Mouse (Mus musculus): ENCODE data around the gene Abcg4. TPM values are rescaled to one million over a fixed set of nuclear protein-coding genes. Genes with fewer than 3 reads are reported as not detected.

Gene Abcg4
- total and polyA plus RNA-seq, 3 experiments = 0.23 to 1.1 (median 0.72) TPM

DNA sequence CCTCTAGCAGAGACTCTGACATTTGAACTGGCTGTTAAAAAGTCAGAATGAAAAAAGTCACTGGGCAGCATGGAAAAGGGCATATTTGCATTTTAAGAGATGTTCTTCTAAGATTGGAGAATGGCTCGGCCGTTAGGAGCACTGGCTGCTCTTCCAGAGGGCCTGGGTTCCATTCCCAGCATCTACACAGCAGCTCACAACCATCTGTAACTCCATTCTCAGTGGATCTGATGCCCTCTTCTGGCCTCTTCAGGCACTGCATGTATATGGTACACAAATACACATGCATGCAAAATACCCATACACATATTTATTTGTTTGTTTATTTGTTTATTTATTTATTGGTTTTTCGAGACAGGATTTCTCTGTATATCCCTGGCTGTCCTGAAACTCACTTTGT, 19.3 kb downstream of the Abcg4 start:
- Histone ChIP-seq H3K4me1 (ENCODE audit: control insufficient read depth in 1 of 2, insufficient read depth in 2 of 2) (peaks cover 0 to 16% of the 10 kb centered on the region in 2 experiments; a peak in 3 of 4 replicates), H3K27ac (ENCODE audit: insufficient read depth, low read depth) (no peak overlapping the region)
- DNase-seq (ENCODE audit: extremely low read depth) = peak; percentile 45

DNA sequence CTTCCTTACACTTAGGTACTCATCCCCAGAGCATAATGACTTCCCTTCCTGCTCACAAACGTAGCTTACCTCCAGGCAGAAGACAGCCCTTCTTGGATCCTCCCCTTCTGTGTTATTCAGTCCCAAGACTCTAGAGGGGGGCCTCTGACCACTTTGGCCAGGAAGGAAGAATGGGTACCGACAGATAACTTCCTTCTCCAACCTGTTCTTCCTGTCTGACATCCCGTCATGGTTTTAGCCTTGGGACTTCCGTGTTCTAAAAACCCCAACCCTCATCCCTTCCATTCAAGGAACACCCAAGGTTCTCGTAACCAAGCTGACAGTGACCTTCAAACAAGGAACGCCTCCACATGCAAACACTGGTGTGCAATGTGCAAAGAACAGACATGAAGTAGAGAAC, 20.0 kb downstream of the Abcg4 start, which contains the start of gene Nlrx1:
TSS of gene Nlrx1 (minus strand) at position 168 of the 400 bp plus-strand sequence.
- Histone ChIP-seq H3K9me3 (replicated peaks; ENCODE audit: low read length) (no peaks in the 10 kb centered on the region), H3K27me3 (replicated peaks) (no peaks in the 10 kb centered on the region), H3K79me2 (replicated peaks; ENCODE audit: control insufficient read depth, extremely low read depth, insufficient read depth, poor library complexity, severe bottlenecking) (no peaks in the 10 kb centered on the region), H3K4me2 (ENCODE audit: insufficient read depth, low read depth, poor library complexity, severe bottlenecking) (peak within 1 kb of the TSS; percentile 42), H3K27ac (ENCODE audit: insufficient read depth, low read depth) (peak within 1 kb of the TSS; percentile 44; the same call in 1 of the 2 replicates), H3K36me3 (replicated peaks in 1 of 2; ENCODE audit: control insufficient read depth in 1 of 2, insufficient read depth in 1 of 2, low read length in 1 of 2) (peaks cover 8 to 28% of the 10 kb centered on the region in 2 experiments), H3K4me1 (ENCODE audit: control insufficient read depth in 1 of 2, insufficient read depth in 2 of 2) (peaks cover 0 to 16% of the 10 kb centered on the region in 2 experiments; a peak in 3 of 4 replicates), H3K4me3 (replicated peaks in 1 of 3; ENCODE audit: low read depth in 2 of 3, low read length in 2 of 3, poor library complexity in 1 of 3) (peak within 1 kb of the TSS; percentile 76 to 81 (median 79)), H3K9ac (ENCODE audit: insufficient read depth, low read depth) (peak within 1 kb of the TSS; percentile 96)
- TF ChIP-seq MXI1 (IDR thresholded peaks at IDR 0.05; ENCODE audit: low read depth, low read length) (no peak; the same call in 1 of the 2 replicates), RAD21 (IDR thresholded peaks at IDR 0.05; ENCODE audit: low read depth, low read length) (peak; percentile 73), SMC3 (IDR thresholded peaks at IDR 0.05; ENCODE audit: low read depth, low read length) (no peak), NRF1 (IDR thresholded peaks at IDR 0.05; ENCODE audit: low read depth, low read length) (no peak), EP300 (IDR thresholded peaks at IDR 0.05; ENCODE audit: low read length) (no peak), IRF4 (IDR thresholded peaks at IDR 0.05; ENCODE audit: low read depth, low read length) (0 out of 2 replicates have a peak, but pooled peaks have one; percentile 2), ZMIZ1 (IDR thresholded peaks at IDR 0.05; ENCODE audit: low read depth, low read length) (no peak), CTCF (conservative IDR thresholded peaks at IDR 0.05 in 1 of 2, IDR thresholded peaks at IDR 0.05 in 1 of 2; ENCODE audit: low read depth in 2 of 2, low read length in 2 of 2) (peak; percentile 7 to 59; a peak in 3 of 4 replicates), ETS1 (conservative IDR thresholded peaks at IDR 0.05; ENCODE audit: low read depth, low read length) (no peak), MYC (IDR thresholded peaks at IDR 0.05; ENCODE audit: low read depth, low read length) (no peak), NELFE (IDR thresholded peaks at IDR 0.05; ENCODE audit: low read depth, low read length) (no peak), USF1 (IDR thresholded peaks at IDR 0.05; ENCODE audit: low read depth, low read length) (no peak), ELF1 (IDR thresholded peaks at IDR 0.05; ENCODE audit: low read depth, low read length) (peak; percentile 80), RCOR1 (conservative IDR thresholded peaks at IDR 0.05; ENCODE audit: low read depth, low read length) (no peak), JUN (IDR thresholded peaks at IDR 0.05; ENCODE audit: insufficient read depth, low read depth, low read length) (no peak)
- in situ Hi-C loops (cut with MboI; ENCODE audit: low pct_ligation_motif_present, low pct_unique_long_range_greater_than_20kb, low sequenced_read_pairs) (loop anchor here (10.0 kb wide), 1 partner anchor 144 kb away; no protein-coding TSS in a partner anchor), dilution Hi-C loops (cut with MboI; ENCODE audit: extremely low pct_ligation_motif_present, extremely low pct_unique_long_range_greater_than_20kb, low sequenced_read_pairs) (no loop called here)
- DNase-seq (ENCODE audit: extremely low read depth) = peak; percentile 74

More for the DNA sequence above, 19.3 kb downstream of the Abcg4 start:
- H3K27me3 ChIP-seq (replicated peaks) = no peaks in the 10 kb centered on the region
- no peak overlapping the region for H3K9ac ChIP-seq (ENCODE audit: insufficient read depth, low read depth)
- no peak overlapping the region for H3K4me2 ChIP-seq (ENCODE audit: insufficient read depth, low read depth, poor library complexity, severe bottlenecking)
- no peaks in the 10 kb centered on the region for H3K9me3 ChIP-seq (replicated peaks; ENCODE audit: low read length)
- H3K4me3 ChIP-seq (replicated peaks in 1 of 3; ENCODE audit: low read depth in 2 of 3, low read length in 2 of 3, poor library complexity in 1 of 3) = no peak overlapping the region
- H3K79me2 ChIP-seq (replicated peaks; ENCODE audit: control insufficient read depth, extremely low read depth, insufficient read depth, poor library complexity, severe bottlenecking) = no peaks in the 10 kb centered on the region
- TF ChIP-seq KAT2A (IDR thresholded peaks at IDR 0.05; ENCODE audit: insufficient replicate concordance, low read length) = no peak
- no peak for TF ChIP-seq NRF1 (IDR thresholded peaks at IDR 0.05; ENCODE audit: low read depth, low read length)
- no peak for TF ChIP-seq GABPA (IDR thresholded peaks at IDR 0.05; ENCODE audit: insufficient replicate concordance, low read depth, low read length)
- peak; percentile 34 to 55; a peak in 3 of 4 replicates for TF ChIP-seq CTCF (conservative IDR thresholded peaks at IDR 0.05 in 1 of 2, IDR thresholded peaks at IDR 0.05 in 1 of 2; ENCODE audit: low read depth in 2 of 2, low read length in 2 of 2)
- TF ChIP-seq SMC3 (IDR thresholded peaks at IDR 0.05; ENCODE audit: low read depth, low read length) = peak; percentile 24; the same call in 1 of the 2 replicates
- no peak for TF ChIP-seq MEF2A (IDR thresholded peaks at IDR 0.05; ENCODE audit: borderline replicate concordance, low read depth, low read length)
- no peak for TF ChIP-seq MAX (IDR thresholded peaks at IDR 0.05; ENCODE audit: low read length)
- no peak for TF ChIP-seq ETS1 (conservative IDR thresholded peaks at IDR 0.05; ENCODE audit: low read depth, low read length)
- TF ChIP-seq USF2 (conservative IDR thresholded peaks at IDR 0.05; ENCODE audit: low read depth, low read length) = no peak
- no peak for TF ChIP-seq NELFE (IDR thresholded peaks at IDR 0.05; ENCODE audit: low read depth, low read length)
- no peak for TF ChIP-seq BHLHE40 (IDR thresholded peaks at IDR 0.05; ENCODE audit: low read depth, low read length)
- TF ChIP-seq JUND (conservative IDR thresholded peaks at IDR 0.05; ENCODE audit: low read depth, low read length) = no peak
- TF ChIP-seq RAD21 (IDR thresholded peaks at IDR 0.05; ENCODE audit: low read depth, low read length) = peak; percentile 34
- TF ChIP-seq SIN3A (IDR thresholded peaks at IDR 0.05; ENCODE audit: low read length) = no peak
- in situ Hi-C loops (cut with MboI; ENCODE audit: low pct_ligation_motif_present, low pct_unique_long_range_greater_than_20kb, low sequenced_read_pairs) (loop anchor here (10.0 kb wide), 1 partner anchor 144 kb away; no protein-coding TSS in a partner anchor), dilution Hi-C loops (cut with MboI; ENCODE audit: extremely low pct_ligation_motif_present, extremely low pct_unique_long_range_greater_than_20kb, low sequenced_read_pairs) (no loop called here)
- peaks cover 3 to 28% of the 10 kb centered on the region in 2 experiments for H3K36me3 ChIP-seq (replicated peaks in 1 of 2; ENCODE audit: control insufficient read depth in 1 of 2, insufficient read depth in 1 of 2, low read length in 1 of 2)

Data from CH12.LX (cell line).